Mouse (Mus musculus) left cerebral cortex, adult 2 months (tissue): ENCODE data around the gene Npr3. TPM values are rescaled to one million over a fixed set of nuclear protein-coding genes. Genes with fewer than 3 reads are reported as not detected.

ENCODE experiments used
- DNase-seq, 2 experiments: peaks; one replicate each; pipeline ENCODE4 v3.0.0; 2021 to 2022; ENCODE audit warnings: low spot score in 2 of 2, mixed read lengths in 1 of 2; ENCODE audit errors: extremely low spot score in 1 of 2
- H3K27ac ChIP-seq: fragments of 200-600 bp; 2 replicates; pipeline ENCODE4 v1.8.1; 2022
- H3K4me3 ChIP-seq: fragments of 200-600 bp; 2 replicates; pipeline ENCODE4 v1.8.1; 2022
- CTCF ChIP-seq: fragments of 200-600 bp; IDR thresholded peaks from 2 replicates; pipeline ENCODE4 v1.8.1; 2022; ENCODE audit warnings: antibody characterized with exemption, mild to moderate bottlenecking, moderate library complexity
- intact Hi-C: fragments of 180-260 bp; cut with DNase I; formaldehyde crosslinking; loops from one replicate; pipeline ENCODE4 v1.15.1; 2025
- total RNA-seq, 2 experiments: library from RNA; stranded (reverse); gene quantifications; 2 replicates each; pipeline ENCODE4 v1.2.3; 2021

Npr3 gene
- total RNA-seq, 2 experiments from 2014 or later: 14.7 to 17.0 TPM

GRCm38 (mm10) chr15:11815551-11815950 is 91.5 kb downstream of the Npr3 start:
- no peak overlapping the region for H3K4me3 ChIP-seq
- H3K27ac ChIP-seq: no peak overlapping the region
- intact Hi-C loops: no loop called here
- TF ChIP-seq CTCF: no peak
- DNase-seq: no peak

- Histone ChIP-seq H3K4me3 (no peak overlapping the region), H3K27ac (no peak overlapping the region)
- DNase-seq: no peak
- TF ChIP-seq CTCF: no peak
- intact Hi-C loops: no loop called here
These were observed 103.5 kb downstream of the Npr3 start for GRCm38 (mm10) chr15:11803576-11803975.

- no peak overlapping the region for H3K27ac ChIP-seq
- no peak for TF ChIP-seq CTCF
- 0 out of 2 replicates have a peak overlapping the region, but pooled peaks have one; percentile 1 for H3K4me3 ChIP-seq
- intact Hi-C loops: no loop called here
- peak; percentile 13 to 14 for DNase-seq
These were observed 105.0 kb downstream of the Npr3 start for GRCm38 (mm10) chr15:11801863-11802722.

GRCm38 (mm10) chr15:11794632-11795031 is 112.5 kb downstream of the Npr3 start:
- intact Hi-C loops: no loop called here
- no peak for DNase-seq
- Histone ChIP-seq H3K4me3 (no peak overlapping the region), H3K27ac (no peak overlapping the region)
- TF ChIP-seq CTCF: no peak

Other genes with a start within 250 kb of the Npr3 start
- 100 to 1,000 TPM; 279 to 310 TPM for gene Sub1, start 89.7 kb upstream of the Npr3 start, total RNA-seq
- gene Zfr, start 210.5 kb upstream of the Npr3 start, total RNA-seq: 100 to 1,000 TPM; 343 to 346 TPM